Mouse (Mus musculus) testis, adult 2 months (tissue): Measurements from ENCODE around the gene Fto. TPM values are rescaled to one million over a fixed set of nuclear protein-coding genes. Genes with fewer than 3 reads are reported as not detected.

Experiments used
- H3K27ac ChIP-seq: fragments of 200-500 bp; 2 replicates; pipeline ENCODE4 v1.5.1; 2012; ENCODE audit warnings: low read depth, low read length; ENCODE audit not compliant: control insufficient read depth, insufficient read depth
- H3K27me3 ChIP-seq: fragments of 200-500 bp; 2 replicates; pipeline ENCODE4 v1.6.1; 2012; ENCODE audit warnings: mild to moderate bottlenecking, low read length, moderate library complexity; ENCODE audit not compliant: control insufficient read depth, insufficient read depth
- H3K36me3 ChIP-seq: fragments of 200-500 bp; 2 replicates; pipeline ENCODE4 v1.6.1; 2012; ENCODE audit warnings: mild to moderate bottlenecking, low read length; ENCODE audit not compliant: control insufficient read depth, insufficient read depth
- H3K4me1 ChIP-seq: fragments of 200-500 bp; 2 replicates; pipeline ENCODE4 v1.6.1; 2012; ENCODE audit warnings: low read length; ENCODE audit not compliant: control insufficient read depth, insufficient read depth
- H3K4me3 ChIP-seq: fragments of 200-500 bp; 2 replicates; pipeline ENCODE4 v1.5.1; 2012; ENCODE audit warnings: low read depth, mild to moderate bottlenecking, low read length, moderate library complexity, mixed read lengths; ENCODE audit not compliant: control insufficient read depth
- CTCF ChIP-seq: fragments of 200-500 bp; IDR thresholded peaks from 2 replicates; pipeline ENCODE4 v1.5.1; 2012; ENCODE audit warnings: low read depth, mild to moderate bottlenecking, inconsistent platforms, low read length, moderate library complexity; ENCODE audit not compliant: control insufficient read depth, insufficient read depth, insufficient replicate concordance
- POLR2A ChIP-seq: fragments of 200-500 bp; IDR thresholded peaks from 2 replicates; pipeline ENCODE4 v1.6.1; 2012; ENCODE audit warnings: low read depth, mild to moderate bottlenecking, inconsistent platforms, low read length, moderate library complexity; ENCODE audit not compliant: control insufficient read depth
- polyA plus RNA-seq: library from polyadenylated mRNA; depleted of rRNA; stranded (reverse); fragments of >200 nt; gene quantifications from 2 replicates; pipeline ENCODE4 v1.2.3, GENCODE M21; 2012

Gene Fto
- polyA plus RNA-seq, 1 experiment, result 56.4 TPM

DNA sequence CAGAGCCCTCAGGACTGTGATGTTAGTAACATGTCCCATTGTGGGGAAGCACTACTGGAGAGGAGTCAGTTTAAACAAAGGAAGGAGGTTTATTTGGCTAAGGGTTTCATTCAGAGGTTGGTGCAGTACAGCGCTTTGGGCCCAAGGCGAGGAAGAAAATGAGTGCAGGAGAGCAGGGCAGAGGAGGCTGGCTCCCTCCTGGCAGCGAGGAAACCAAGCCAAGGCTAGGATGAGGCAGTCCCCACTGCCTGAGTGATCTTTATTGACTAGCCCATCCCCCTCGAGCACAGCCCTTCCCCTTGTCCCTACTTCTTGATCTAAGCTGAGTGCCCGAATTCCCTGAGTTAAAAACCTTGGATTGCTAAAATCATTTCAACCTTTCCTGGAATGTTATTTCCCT, 189.5 kb downstream of the Fto start:
- Histone ChIP-seq H3K27me3 (no peaks in the 10 kb centered on the region), H3K4me3 (no peak overlapping the region), H3K4me1 (no peaks in the 10 kb centered on the region), H3K36me3 (no peaks in the 10 kb centered on the region), H3K27ac (no peak overlapping the region)
- no peak for TF ChIP-seq CTCF
- no peak for TF ChIP-seq POLR2A

DNA sequence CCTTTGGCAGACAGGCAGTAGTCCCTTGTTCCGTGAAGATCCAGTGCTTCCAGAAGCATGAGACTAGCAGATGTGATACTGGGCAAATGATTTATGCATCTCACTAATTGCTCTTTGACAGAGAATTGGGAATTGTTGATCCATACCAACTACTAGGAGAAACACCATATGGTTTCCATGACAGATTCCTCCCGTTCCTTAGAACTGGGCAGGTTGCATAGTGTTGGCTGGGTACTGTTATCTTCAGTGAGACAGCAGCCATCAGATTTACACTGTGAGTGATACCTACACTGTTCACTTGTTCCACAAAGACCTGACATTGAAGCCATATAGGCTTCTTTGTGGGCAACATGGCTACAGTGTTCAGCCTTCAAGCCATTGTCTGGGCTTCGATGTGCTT, 191.0 kb downstream of the Fto start:
- Histone ChIP-seq H3K4me3 (no peak overlapping the region), H3K36me3 (no peaks in the 10 kb centered on the region), H3K4me1 (no peaks in the 10 kb centered on the region), H3K27ac (no peak overlapping the region), H3K27me3 (no peaks in the 10 kb centered on the region)
- TF ChIP-seq CTCF, result no peak
- no peak for TF ChIP-seq POLR2A

DNA sequence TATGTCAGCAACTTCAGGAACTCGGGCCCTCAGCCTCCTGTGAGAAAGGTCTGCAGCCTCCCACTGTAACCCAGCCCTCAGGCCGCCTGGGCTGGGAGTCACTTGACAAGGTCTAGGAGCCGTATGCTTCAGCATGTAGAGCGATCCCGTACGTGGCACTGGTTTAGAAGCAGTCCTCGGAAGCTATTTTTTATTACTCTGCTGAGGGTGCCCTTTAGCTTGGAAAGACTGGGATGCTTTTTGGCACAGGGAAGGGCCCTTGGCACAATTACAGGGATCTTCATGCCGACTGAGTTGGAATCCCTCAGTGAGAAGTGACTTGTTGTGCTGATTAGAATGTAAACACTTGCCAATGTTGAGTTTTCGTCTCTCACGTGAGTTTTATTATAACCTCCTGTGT, 191.6 kb downstream of the Fto start:
- Histone ChIP-seq H3K4me1 (no peaks in the 10 kb centered on the region), H3K27me3 (no peaks in the 10 kb centered on the region)

DNA sequence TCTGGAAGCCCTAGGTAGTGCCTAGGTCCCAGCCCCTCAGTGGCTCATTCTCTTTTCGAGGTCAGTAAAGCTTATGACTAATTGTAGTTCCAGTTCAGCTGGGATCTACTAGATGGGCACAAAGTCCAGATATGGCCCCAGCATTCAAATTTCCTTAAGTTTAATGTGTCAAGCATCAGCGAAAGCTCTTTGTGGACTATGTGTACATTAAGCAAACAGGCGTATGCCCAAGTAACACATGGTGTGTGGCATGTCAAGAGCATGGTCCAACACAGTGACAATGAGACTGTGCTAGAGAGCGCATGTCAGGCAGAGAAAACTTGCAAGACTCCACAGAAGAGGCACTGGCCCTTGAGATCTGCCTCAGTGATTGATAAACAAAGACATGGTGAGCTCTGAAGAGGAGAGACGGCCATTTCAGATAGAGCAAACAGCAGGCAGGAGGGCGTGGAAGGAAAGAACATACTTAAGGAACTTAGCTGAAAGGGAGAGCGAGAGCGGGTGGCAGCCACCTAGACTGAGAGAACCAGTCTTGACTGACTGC, 192.2 kb downstream of the Fto start:
- Histone ChIP-seq H3K4me3 (no peak overlapping the region), H3K36me3 (no peaks in the 10 kb centered on the region), H3K27me3 (no peaks in the 10 kb centered on the region), H3K4me1 (no peaks in the 10 kb centered on the region), H3K27ac (peak overlapping the region; percentile 27; the same call in 1 of the 2 replicates)
- no peak for TF ChIP-seq CTCF
- TF ChIP-seq POLR2A, result no peak

More for the DNA sequence above, 191.6 kb downstream of the Fto start:
- Histone ChIP-seq H3K27ac (no peak overlapping the region), H3K4me3 (no peak overlapping the region), H3K36me3 (no peaks in the 10 kb centered on the region)
- TF ChIP-seq POLR2A, result no peak
- no peak for TF ChIP-seq CTCF

DNA sequence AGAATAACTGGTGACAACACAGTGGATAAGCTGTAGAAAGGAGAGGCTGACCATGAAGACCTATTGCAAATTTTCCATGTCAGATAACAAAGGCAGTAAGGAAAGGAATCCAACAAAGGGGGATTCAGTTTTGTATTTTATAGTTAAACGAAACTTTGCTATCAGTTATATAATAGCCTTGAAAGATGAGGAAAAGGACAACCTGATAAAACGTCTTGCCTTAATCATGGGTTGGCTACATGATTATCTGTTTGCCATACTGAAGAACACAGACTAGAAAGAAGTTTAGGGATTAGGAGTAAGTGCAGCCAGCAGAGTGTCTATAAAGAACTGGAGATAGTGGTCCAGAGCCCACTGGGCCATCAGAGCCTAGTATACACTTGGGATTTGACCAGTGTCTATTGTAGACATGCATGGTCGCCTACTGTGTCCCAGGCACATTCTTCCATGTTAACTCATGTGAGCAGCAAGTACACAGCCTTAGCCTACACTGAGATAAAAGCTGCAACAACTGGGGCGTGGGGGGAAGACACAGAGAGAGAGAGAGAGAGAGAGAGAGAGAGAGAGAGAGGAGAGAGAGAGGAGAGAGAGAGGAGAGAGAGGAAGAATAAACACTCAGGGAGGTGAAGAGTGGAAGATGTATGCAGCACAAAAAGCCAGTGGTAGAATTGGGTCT, 192.8 kb downstream of the Fto start:
- TF ChIP-seq CTCF, result no peak
- no peak for TF ChIP-seq POLR2A
- Histone ChIP-seq H3K4me3 (no peak overlapping the region), H3K27me3 (no peaks in the 10 kb centered on the region), H3K4me1 (no peaks in the 10 kb centered on the region), H3K36me3 (no peaks in the 10 kb centered on the region), H3K27ac (no peak overlapping the region)

DNA sequence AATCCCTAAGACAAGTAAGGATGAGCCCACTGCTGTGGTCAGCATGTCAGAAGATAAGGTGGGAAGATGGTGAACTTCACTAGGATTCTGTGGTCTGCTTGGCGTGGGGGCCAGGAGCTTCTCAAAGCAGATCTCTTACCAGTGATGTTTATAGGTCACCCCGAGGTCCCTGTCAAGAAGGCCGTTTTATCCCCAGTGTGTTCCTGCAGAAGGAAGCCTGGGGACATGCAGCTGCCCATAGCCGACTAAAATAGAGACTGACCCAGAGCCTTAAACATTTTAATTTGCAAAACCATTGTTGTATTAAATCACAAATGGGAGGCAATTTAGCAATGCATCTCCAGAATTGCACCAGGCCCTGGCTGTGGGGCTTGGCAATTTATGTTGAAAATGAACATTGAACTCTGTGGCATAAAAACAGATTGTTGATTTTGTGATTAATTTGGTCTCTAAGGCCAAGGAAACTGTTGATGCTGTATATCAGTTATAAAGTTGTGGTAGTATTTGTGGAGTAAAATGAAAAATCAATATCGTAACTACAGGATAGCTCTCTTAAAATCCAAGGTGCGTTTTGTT, 193.4 kb downstream of the Fto start:
- H3K27ac ChIP-seq, result no peak overlapping the region

DNA sequence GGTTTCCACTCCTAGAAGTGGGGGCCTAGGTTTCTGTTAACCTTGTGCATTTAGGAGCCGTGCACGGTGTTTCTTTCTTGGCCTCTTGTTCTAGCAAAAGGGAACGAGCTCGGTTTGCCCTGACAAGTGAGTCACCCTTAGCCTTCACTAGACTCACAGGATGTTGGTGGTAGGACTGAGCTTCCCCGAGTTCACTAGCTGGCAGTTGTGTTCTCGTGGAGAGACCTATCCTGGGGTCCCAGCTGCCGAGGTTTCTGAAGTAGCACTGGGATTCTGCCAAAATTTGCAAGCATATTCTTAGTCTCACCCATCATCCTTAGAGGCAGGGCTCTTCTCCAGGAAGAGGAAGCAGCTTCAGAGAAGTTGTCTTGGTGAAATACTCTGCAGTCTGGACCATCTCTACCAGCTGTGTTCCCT, 194.4 kb downstream of the Fto start:
- Histone ChIP-seq H3K27ac (no peak overlapping the region), H3K27me3 (no peaks in the 10 kb centered on the region), H3K4me3 (no peak overlapping the region), H3K4me1 (no peaks in the 10 kb centered on the region), H3K36me3 (no peaks in the 10 kb centered on the region)
- TF ChIP-seq CTCF (no peak), POLR2A (no peak)

More for the DNA sequence above, 193.4 kb downstream of the Fto start:
- Histone ChIP-seq H3K4me1 (no peaks in the 10 kb centered on the region), H3K4me3 (no peak overlapping the region), H3K27me3 (no peaks in the 10 kb centered on the region), H3K36me3 (no peaks in the 10 kb centered on the region)
- TF ChIP-seq POLR2A (no peak), CTCF (no peak)
